Mouse (Mus musculus) small intestine, adult 2 months (tissue): Measurements from ENCODE around the gene Hist3h2a.

Experiments
- CTCF ChIP-seq: fragments of 200-500 bp; IDR thresholded peaks from 2 replicates; pipeline ENCODE4 v1.5.1; 2012; ENCODE audit warnings: low read depth, mild to moderate bottlenecking, control low read depth, inconsistent platforms, low read length, moderate library complexity, mixed read lengths; ENCODE audit not compliant: insufficient replicate concordance, insufficient read length; ENCODE audit errors: extremely low read depth
- POLR2A ChIP-seq: fragments of 200-500 bp; IDR thresholded peaks from 2 replicates; pipeline ENCODE4 v1.6.1; 2012; ENCODE audit warnings: low read depth, mild to moderate bottlenecking, control low read depth, inconsistent platforms, low read length, moderate library complexity

DNA sequence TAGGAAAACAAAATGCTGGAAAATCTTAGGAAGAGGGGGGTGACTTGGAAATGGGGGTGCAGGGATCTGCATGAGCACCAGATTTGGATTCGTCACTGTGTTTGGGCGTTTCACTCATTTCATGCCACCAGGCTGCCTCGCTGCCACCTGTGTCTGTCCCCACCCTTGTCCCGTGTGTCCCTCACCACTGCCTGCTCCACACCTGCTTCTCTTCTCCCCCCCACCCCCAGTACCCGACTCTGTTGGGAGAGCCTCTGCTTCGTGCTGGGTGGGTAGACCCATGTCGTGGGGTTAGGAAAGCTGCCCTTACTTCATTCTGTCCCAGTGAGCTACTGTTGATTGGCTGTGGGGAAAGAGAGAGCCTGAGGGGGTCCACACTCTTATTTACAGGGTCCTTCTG, 30.2 kb downstream of the Hist3h2a start:
- no peak for TF ChIP-seq POLR2A
- TF ChIP-seq CTCF, result no peak
